9 mouse cellular contexts compared by ENCODE assay signal in genomic region chr5:128976266-128976665, GRCm38 (mm10). TPM values are rescaled to one million over a fixed set of nuclear protein-coding genes. Genes with fewer than 3 reads are reported as not detected.
A peak's percentile ranks its signal among the peaks of the same experiment; 100 is the strongest.
DNase-seq lines count a peak whose midpoint lies in the region; ATAC-seq and TF ChIP-seq lines count a peak whose summit lies in the region.
"Had no signal": no experiment of that assay in that cellular context is flagged by ENCODE, and none has a peak within 500 bp of the region (broad histone marks: within the 10 kb centered on the region; RNA-seq: fewer than 3 reads in every experiment).

No protein-coding gene starts in this region.

- TF ChIP-seq EP300 in lung, postnatal 0 days (IDR thresholded peaks at IDR 0.05), result no peak

- H3K4me1 ChIP-seq in lung, postnatal 0 days (ENCODE audit: insufficient read depth, low read depth, low read length), result no peaks in the 10 kb centered on the region

- H3K4me3 ChIP-seq in lung, postnatal 0 days (ENCODE audit: low read depth, low read length), result no peak overlapping the region
- H3K4me3 ChIP-seq: neural tube, embryonic 12.5 days had no signal

- WGBS in lung, postnatal 0 days, result 20% methylated on average over 4 of the region's 4 CpGs

- H3K27ac ChIP-seq in lung, postnatal 0 days (ENCODE audit: low read length), result no peak overlapping the region
- H3K27ac ChIP-seq: neural tube, embryonic 12.5 days had no signal

- H3K27me3 ChIP-seq in lung, postnatal 0 days (replicated peaks; ENCODE audit: insufficient read depth, low read length), result no peaks in the 10 kb centered on the region
- H3K27me3 ChIP-seq: neural tube, embryonic 12.5 days had no signal

- H3K36me3 ChIP-seq in lung, postnatal 0 days (ENCODE audit: insufficient read depth, low read length), result no peaks in the 10 kb centered on the region
- H3K36me3 ChIP-seq: neural tube, embryonic 12.5 days had no signal

- peak; percentile 36 to 42 for DNase-seq in cerebellum, postnatal 4 days (ENCODE audit: low spot score in 2 of 2)
- DNase-seq in cerebellum, adult 18-20 months, result no peak
- peak; percentile 31 for DNase-seq in ovary, postnatal 36 days (ENCODE audit: low spot score)
- no peak for DNase-seq in ovary, adult 18-20 months (ENCODE audit: low spot score)
- DNase-seq in lung, postnatal 0 days (ENCODE audit: low spot score), result peak; percentile 36
- no peak for DNase-seq in right cerebral cortex, postnatal 14 days
- no peak for DNase-seq in spleen, adult 18-20 months

- ATAC-seq in erythroblast, adult 5-6 weeks (replicated peaks; ENCODE audit: low FRiP score, poor library complexity, severe bottlenecking), result peak; percentile 73
- no peak for ATAC-seq in lung, postnatal 0 days

- H3K9ac ChIP-seq in lung, postnatal 0 days (replicated peaks; ENCODE audit: low read depth), result no peak overlapping the region
- H3K9ac ChIP-seq: neural tube, embryonic 12.5 days had no signal

- TF ChIP-seq CTCF in lung, postnatal 0 days (IDR thresholded peaks at IDR 0.05), result peak; percentile 59

- no peaks in the 10 kb centered on the region for H3K9me3 ChIP-seq in lung, postnatal 0 days (ENCODE audit: low read length)
- H3K9me3 ChIP-seq: neural tube, embryonic 12.5 days had no signal

- H3K4me2 ChIP-seq in lung, postnatal 0 days (replicated peaks; ENCODE audit: low read depth, low read length), result no peak overlapping the region
- H3K4me2 ChIP-seq: neural tube, embryonic 12.5 days had no signal

RNA-seq across cellular contexts. Expression of gene Rimbp2, which starts 23.0 kb away (rescaled TPM):
- total RNA-seq in erythroblast, adult 5-6 weeks (2015; ENCODE audit: low replicate concordance), result not detected in 2 replicates
- total RNA-seq in erythroblast, adult 5-6 weeks (2017; ENCODE audit: low replicate concordance), result not detected in 2 replicates
- not detected in 2 replicates for polyA plus RNA-seq in lung, postnatal 0 days (2015; fragmentation: Nextera tagmentation; extraction: Ambion mirVana)

RNA-seq across cellular contexts. Expression of gene Stx2, which starts 32.1 kb away (rescaled TPM):
- 48.0 and 57.3 TPM in 2 replicates for total RNA-seq in erythroblast, adult 5-6 weeks (2015; ENCODE audit: low replicate concordance)
- total RNA-seq in erythroblast, adult 5-6 weeks (2017; ENCODE audit: low replicate concordance), result 160 and 298 TPM in 2 replicates
- polyA plus RNA-seq in lung, postnatal 0 days (2015; fragmentation: Nextera tagmentation; extraction: Ambion mirVana), result 15.1 and 18.2 TPM in 2 replicates

RNA-seq across cellular contexts. Expression of gene Ran, which starts 43.6 kb away (rescaled TPM):
- 125 and 151 TPM in 2 replicates for total RNA-seq in erythroblast, adult 5-6 weeks (2015; ENCODE audit: low replicate concordance)
- total RNA-seq in erythroblast, adult 5-6 weeks (2017; ENCODE audit: low replicate concordance), result 77.9 and 87.8 TPM in 2 replicates
- 126 and 138 TPM in 2 replicates for polyA plus RNA-seq in lung, postnatal 0 days (2015; fragmentation: Nextera tagmentation; extraction: Ambion mirVana)

Comparison
In these comparisons a context has a peak if more than half of its experiments do, and no peak if none do; other contexts are left out.
1. DNase-seq: peak in cerebellum, postnatal 4 days (2 of 2), ovary, postnatal 36 days (single experiment) and lung, postnatal 0 days (single experiment); none in cerebellum, adult 18-20 months (0 of 2), ovary, adult 18-20 months (single experiment), right cerebral cortex, postnatal 14 days (single experiment) and spleen, adult 18-20 months (0 of 2).